Mouse (Mus musculus) gastrocnemius, postnatal 36 days (tissue): ENCODE data around the gene Nap1l3. TPM values are rescaled to one million over a fixed set of nuclear protein-coding genes. Genes with fewer than 3 reads are reported as not detected.
A peak's percentile ranks its signal among the peaks of the same experiment; 100 is the strongest.

ENCODE experiments used
- DNase-seq, 2 experiments: peaks; one replicate each; pipeline ENCODE4 v3.0.0; 2022
- intact Hi-C: fragments of 180-260 bp; cut with DNase I; formaldehyde crosslinking; loops from one replicate; pipeline ENCODE4 v1.15.1; 2025
- long read RNA-seq, 2 experiments: library from polyadenylated mRNA; stranded (forward); transcript quantifications; one replicate each; pipeline ENCODE4 v2.0.0; 2021
- total RNA-seq, 2 experiments: library from RNA; stranded (reverse); gene quantifications; 2 replicates each; pipeline ENCODE4 v1.2.3; 2021

The Nap1l3 gene
- total RNA-seq, result under 1 TPM; 0.35 to 0.84 TPM
- long read RNA-seq, experiment 1, result 0 reads
- long read RNA-seq, experiment 2, partial matches to known transcripts, result 0 of 2 reads
- long read RNA-seq, experiment 2, other reads (novel, unspliced or antisense), result 0 of 2 reads

DNA sequence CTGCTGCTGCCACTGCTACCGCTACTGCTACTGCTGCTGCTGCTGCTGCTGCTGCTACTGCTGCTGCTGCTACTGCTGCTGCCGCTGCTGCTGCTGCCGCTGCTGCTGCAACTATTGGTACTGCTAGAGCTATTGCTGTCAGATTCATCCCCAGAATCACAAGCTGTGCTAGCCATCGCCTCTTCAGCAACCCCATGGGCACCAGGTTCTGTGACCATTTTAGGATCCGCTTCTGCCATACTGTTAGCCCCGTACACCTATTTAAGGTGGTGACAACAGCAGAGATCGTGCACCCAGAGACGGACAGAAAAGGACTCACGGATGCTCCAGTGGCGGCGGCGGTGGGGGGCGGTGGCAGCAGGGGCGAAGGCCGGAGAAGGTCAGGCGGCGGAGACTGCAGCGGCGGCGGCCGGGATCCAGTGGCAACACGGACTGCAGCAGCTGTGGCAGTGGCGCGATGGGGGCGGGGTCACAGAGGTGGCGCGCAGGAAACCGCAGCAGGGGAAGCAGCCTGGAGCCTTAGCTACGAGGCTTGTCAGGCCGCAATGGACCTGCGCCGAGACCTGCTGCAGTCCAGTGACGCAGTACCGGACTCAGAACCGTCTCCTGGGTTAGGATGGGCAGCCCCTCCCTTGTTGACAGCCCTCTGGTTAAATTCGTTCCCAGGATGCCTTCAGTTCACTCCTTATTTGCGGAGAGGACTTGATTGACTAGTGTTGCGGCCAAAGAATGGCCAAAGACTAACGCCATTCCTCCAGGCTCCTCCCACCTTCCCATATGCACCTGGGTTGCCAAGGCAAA, at the start of gene Nap1l3:
TSS of gene Nap1l3 (minus strand) at position 621 of the 801 bp plus-strand sequence.
- intact Hi-C loops, result no loop called here

DNA sequence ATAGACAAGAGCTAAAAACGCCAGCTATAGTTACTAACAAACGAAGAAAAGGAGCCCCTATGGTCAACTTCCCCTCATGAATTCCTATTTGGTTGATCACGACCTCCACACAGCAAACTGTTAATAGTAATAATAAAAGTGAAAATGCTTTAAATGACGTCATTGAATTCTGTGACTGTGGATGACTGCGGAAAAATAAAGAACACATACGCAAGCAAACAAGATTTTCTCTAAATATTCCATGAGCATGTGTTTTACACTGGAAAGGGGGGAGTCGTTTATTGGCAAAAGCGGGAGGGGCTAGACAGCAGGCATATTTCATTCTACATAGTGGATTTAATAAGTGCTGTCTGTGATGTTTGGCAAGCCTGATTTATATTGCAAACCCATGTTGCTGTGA, 451 bp upstream of the Nap1l3 start:
- intact Hi-C loops, result no loop called here
- no peak for DNase-seq

More for the DNA sequence above, at the start of gene Nap1l3:
- DNase-seq, result peak; percentile 15 to 26
